Mouse (Mus musculus) liver (tissue): ENCODE measurements at regions not wholly inside any gene's neighbourhood (a gene's known extent, or its start where the extent isn't known, plus 50 kb on each side); places are given as distances from the start of the nearest gene placed in this dataset.

Source experiments
- DNase-seq: peaks from one replicate; pipeline ENCODE4 v3.0.0-alpha.2; 2020; ENCODE audit warnings: mixed read lengths

DNA sequence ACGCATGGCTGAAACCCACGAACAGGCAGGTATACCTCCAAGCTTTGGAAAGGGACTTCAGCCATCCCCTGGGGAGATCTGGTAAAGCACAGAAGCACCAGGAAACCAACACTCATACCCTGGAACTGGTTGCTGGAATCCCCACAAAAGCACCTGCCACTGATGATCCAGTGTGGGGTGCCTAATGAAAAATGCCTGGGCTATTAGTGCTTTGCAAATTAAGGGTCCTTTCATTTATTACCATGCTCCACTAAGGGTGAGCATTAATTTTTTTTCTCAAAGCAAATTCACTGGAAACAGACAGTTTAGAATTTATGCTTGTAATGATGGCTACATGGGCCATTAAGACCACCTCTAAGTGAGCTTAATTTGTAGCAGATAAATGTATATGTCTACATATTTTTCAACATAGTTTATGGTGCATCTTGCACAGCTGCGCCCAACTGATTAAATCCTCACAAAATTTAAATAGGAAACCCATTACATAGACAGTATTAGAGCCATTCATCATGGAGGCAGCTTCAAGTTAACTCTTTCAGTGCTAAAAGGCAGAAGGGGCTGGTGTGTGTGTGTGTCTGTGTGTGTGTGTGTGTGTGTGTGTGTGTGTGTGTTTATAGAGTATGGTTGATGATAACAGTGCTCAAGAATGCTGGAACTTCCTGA lies 201.8 kb downstream of the Cbln1 start:
- DNase-seq: no peak

DNA sequence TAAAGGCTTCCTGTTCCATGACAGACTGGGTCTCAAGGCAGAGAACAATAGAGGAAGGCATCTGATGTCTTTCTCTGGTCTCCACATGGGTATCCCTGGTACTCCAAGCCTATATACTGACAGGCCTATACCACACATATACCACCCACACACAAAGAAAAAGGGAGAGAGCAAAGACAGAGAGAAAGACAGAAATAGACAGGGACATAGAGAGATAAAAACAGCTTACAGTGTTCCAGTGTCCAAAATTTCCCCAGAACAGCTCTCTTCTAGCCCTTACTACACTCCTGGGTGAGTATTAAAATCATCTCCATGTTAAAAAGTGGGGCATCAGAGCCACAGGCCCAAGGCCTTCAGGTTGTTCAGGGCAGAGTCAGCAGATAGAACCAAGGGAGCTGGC lies 204.2 kb downstream of the Cbln1 start:
- DNase-seq: no peak

DNA sequence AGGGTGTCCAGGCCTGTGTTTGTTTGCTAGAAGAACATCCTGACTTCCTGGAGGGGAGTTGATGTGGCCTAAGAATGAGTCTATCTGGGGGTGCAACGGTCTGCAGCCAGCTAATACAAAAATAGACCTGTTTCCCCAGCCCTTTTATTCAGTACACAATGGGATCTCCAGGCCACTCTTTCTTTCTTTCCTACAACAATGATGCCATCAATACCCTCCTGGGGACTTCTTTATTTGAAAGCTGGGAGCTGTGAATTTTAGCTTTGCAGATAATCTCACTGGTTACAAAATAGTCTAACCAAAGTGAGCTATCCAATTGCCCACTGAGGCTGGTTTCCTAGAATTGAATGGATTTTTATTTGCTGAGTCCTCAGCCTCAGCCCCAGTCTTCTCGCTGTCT lies 207.4 kb downstream of the Cbln1 start:
- DNase-seq: no peak

DNA sequence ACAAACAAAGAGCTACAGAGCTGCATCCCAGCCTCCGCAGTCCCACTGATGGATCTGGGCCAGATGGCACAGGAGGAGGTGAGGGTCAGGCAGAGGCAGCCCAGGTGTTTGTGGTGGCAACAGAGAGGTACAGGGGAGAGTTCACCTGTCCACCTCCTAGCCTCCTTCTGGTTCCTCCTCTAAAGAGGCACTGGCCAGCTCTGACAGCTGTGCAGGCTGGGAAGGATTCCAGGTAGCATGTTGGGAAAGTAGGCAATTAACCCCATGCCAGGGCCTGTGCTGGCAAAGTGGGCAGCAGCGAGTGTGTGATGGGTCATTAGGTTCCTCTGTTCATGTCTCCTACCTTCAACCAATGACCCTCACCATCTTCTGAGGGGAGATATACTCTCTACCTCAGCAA lies 212.1 kb downstream of the Cbln1 start:
- DNase-seq: no peak

DNA sequence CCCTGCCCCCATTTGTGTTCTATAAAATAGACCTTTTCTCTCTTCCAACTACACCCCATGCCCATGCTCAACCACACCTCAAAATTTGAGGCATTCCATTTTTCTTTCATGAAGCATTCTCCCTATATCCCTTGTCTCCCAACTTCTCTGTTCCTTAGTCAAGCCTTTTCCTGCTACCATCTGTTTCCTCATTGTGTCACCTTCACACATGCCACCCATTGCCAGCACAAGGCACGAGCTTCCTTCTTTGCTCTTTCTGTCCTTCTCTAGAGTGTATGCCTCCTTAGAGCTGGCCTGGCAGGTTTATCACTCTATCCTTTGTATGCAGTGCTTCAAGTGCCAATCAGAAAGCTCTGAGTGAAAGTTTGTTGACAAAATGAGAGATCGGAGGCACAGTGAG lies 229.7 kb downstream of the Cbln1 start:
- DNase-seq: no peak

DNA sequence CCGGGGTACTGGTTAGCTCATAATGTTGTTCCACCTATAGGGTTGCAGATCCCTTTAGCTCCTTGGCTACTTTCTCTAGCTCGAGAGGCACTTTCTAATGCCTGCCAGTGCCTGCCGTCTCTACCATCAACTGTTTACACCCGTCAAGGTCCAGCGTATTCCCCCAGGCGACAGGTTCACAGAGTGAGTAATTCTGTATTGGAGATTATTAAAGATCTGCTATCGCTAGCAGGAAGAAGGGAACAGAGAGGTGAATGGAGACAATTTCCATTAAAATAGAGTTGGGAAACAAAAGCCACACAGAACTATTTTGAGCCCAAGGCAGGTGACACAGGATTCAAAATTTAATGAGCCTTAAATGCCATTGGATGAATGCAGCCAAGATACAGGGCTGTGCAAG lies 235.2 kb downstream of the Cbln1 start:
- no peak for DNase-seq

DNA sequence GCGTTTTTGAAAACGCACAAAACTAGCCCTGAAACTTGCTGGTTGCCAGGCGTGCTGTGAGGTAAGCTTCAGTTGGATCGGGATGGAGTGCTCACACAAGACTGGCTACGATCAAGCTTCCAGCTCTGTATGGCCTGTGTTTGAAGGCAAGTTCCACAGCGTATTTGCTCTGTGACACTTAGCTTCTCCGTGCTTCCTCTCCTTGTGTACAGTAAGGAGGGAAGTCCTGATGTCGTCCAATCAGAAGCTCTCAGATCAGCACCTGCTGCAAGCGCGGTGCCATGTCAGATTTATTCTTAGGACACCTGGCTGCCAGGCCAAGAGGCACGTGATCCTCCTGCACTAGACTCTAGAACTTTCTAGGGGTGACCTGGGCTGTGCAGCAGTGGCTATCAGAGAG lies 236.0 kb downstream of the Cbln1 start:
- no peak for DNase-seq

DNA sequence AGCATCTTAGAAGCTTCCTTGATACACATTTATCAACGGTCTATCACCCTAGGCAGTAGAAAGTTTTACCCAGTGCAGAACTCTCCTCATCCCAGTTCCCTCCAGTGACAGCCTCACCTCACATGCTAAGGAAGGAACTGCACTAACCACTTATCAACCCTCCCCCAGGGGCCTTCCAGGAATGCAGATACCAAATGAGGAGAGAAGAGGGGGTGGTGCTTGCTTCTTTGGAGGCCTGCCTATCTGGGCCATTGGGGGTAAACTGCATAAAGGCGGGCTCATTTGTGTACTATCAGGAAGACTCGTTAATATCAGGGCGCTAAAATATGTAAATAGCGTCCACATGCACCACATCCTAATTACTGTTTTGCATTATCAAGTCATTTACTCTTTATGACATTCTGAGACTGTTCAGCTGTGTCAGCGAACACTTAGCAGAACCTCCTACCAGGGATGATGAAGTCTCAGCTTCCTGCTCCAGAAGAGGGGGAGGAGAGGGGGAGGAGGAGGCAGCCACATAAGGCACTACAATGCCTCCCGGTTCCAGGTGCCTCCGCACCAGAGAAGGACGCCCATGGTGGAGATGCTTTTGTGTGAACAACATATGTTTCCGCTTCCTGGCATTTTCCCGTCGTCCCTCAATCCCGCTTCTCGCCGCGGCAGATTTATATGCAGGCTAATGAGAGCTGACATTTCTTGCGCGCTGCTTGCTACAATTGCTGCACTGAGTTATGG lies 236.9 kb downstream of the Cbln1 start:
- no peak for DNase-seq

DNA sequence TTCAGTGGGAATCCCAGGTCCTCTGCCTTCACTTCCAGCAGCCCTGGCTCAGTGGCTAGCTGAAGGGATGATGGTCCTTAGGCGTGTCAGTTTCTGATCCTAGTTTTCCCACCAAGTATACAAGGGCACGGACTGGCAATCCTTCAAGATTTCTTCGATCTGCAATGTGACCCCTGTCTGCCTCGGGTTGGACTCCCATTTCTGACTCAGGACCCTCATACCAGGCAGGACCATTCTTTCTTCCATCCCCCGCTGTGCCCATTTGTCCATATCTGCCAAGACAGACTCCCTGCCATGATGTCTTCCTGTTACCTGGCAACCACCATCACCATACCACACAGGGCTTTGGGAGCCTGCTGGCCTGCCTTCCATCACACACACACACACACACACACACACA lies 238.1 kb downstream of the Cbln1 start:
- no peak for DNase-seq

DNA sequence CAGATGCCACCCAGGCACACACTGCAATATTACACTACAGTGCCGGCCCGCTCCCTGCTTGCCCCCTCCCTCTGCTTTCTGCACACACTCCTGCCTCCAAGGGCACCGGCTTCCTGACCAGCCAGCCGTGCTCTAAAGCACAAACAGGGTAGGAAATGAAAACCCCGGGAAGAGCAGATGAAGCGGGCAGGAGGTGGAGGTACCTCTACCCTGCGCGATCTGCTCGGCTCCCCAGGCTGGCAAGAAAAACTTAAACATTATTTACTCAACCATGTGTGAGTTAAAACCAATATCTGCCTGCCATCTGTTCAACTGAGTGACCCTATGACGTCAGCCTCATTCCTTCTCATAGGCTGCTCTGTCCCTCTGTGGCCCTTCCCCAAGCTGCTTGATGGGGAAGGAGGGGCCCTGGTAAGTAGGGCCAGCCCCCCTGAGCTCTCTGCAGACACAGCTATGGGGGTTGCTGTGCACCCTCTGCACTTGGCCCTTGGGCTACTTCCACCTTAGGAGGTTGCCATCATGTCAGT lies 238.5 kb downstream of the Cbln1 start:
- DNase-seq: no peak

DNA sequence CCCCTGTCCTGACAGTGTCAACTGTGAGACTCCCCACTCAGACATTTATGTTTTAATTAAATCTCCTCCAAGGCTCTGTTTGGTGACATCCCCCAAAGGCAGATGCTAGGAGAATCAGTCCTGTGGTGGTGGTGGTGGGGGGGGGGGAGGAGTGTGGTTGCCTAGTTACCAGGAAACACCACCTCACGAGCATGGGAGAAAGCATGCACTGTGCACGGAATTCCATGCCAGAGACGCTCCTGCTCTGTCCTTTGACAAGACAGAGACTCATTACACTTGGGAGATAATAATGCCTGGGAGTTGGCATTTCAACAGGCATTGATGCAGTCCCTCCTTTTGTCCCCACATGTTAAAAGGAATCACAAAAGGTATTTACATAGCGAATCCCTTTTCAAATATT lies 240.6 kb downstream of the Cbln1 start:
- DNase-seq: no peak

DNA sequence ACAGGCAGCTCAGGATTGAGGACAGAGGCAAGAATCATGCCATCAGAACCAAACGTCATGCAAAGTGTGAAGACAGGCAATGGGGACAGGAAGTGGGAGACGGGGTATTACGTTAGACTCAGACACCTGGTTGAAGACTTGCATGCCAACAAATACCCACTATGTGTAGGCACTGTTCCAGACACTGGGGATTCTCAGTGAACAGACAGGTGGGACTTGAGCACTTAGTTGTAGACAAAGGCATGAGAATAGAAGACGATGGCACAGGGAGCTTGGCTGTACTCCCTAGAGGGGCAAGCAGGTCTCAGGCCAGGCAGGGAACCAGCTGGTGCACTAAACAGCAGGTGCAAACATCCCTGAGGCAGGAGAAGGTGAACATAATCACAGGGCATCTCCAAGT lies 242.3 kb downstream of the Cbln1 start:
- DNase-seq: no peak

DNA sequence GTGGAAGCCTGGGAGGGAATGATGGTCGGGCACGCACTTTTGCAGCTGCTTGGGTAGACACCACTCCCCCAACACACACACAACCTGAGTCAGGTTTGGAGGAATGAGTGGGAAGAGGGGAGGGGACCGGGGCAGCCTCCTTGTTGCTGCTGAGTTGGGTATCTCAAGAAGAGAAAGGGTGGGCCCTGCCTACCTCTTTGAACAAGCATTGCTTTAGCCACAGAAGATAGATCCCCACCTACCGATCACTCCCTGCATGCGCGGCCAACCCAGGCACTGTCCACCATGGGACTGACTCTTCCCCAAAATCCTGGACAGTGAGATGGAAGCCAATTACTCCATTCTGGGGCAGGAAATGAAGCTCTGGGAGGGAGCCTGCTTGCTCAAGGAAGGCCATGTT lies 243.2 kb downstream of the Cbln1 start:
- DNase-seq: no peak

DNA sequence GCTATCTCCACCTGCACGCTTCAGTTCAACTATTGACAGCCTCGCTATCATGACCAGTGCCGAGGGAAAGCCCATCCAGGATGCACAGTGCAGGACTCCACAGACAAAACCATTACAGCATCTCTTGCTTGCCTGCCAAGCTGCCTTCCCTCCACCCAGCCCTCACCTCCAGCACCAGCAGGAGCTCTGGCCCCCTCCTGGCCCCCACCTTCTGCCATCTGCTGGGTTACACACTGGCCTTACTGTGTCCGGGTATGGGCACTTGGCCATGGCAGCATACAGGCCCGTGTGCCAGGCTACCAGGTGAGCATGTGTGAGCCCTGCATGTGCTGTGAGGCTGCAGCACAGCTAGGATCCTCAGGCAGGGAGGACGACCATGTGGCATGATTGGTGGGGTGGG lies 243.6 kb downstream of the Cbln1 start:
- no peak for DNase-seq

DNA sequence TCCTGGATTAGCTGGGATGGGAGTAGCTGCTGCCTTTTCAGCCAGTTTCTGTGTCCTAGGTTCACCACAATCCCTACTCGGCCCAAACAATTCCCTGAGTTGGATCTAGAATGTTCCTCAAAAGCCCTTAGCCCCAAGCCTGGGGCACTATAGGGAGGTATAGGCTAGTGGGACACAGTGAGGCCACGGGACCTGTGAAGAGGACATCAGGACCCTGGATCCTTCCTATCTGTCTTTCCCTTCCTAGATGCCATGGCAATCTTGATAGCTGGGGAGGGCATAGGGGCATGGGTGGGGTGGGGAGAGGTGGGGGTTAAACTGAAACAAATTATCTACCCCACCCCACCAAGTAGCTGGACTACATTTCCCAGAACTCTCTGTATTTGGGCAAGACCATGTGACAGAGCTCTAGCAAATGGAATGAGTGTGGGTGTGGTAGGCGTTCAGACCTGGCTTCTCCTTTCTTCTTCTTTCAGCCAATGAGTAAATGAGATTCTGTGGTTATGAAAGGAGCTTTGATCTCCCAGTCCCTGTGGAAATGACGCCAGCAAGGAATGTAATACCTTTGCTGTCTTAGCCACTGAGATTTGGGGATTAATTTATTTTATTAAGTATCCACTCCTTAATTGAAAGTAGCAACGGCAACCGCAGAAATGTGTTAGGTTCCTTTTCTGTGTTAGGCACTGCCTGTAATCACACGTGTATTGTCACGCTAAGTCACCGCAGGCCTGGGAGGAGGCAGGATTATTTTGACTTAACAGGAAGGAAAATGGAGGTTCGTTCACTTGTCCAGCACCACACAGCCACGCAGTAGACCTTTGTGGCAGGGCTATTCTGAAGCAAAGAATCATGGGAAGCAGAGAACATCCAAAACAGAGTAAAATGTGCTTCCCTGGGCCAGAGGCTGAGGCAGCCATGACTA lies 246.6 kb downstream of the Cbln1 start:
- no peak for DNase-seq

DNA sequence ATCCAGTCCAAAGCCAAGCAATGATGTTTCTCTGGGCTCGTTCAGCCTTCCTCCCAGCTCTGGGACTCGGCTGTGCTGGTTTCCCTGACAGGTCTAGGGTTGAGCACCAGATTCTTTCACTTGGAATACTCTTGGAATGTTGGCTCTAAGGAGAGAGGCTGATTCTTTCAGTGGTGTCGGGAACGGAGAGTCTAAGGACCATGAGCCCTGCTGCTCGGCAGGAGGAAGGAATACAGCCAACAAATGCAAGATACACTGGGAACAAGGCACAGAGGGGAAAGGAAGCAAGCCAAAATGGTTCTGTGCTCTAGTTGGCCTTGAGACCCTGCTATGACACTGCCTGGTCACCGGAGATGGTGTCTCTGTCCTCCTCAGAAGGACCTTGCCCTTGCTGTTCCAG lies 251.8 kb downstream of the Cbln1 start:
- DNase-seq: no peak

DNA sequence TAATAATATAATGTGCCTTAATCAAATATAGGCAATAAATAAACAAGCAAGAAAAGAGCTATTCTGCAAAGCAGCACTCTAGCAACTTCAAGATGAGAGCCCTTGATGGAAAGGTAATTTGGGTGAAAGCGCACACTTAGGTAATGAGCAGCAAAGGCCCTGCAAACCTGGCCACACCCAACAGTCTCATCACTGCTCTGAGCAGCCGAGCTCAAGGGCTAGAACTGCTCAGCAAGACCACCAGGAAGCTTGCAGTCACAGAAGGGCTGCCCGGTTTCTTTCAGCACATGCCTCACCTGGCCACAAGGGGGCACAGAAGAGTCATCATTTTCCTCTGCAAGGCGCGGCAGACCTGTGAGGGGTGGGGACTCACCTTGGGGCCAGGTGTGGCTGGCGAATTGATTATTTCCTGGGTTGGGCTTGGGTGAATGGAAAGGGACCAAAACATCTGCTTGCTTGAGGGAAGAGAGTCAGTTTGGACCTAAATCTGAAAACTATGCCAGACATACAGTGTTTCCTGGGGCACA lies 253.4 kb downstream of the Cbln1 start:
- DNase-seq: no peak

DNA sequence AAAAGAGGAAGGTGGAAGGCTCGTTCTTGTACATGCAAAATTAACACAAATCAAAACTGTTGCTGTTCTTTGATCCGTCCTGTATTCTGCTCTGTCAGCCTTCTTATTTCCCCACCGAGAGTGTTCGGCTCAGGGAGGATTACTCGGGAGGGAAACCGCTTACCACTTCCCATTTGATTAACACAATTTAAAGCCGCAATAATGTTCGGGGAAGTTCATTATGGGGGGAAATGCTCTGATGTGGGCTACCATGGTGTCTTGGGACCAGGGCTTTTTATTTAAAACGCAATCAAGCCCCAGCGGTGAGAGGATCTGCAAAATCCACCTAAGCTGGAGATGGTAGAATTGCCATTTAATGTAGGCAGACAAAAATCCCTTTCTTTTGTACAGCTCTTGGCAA lies 257.4 kb downstream of the Cbln1 start:
- DNase-seq: no peak

DNA sequence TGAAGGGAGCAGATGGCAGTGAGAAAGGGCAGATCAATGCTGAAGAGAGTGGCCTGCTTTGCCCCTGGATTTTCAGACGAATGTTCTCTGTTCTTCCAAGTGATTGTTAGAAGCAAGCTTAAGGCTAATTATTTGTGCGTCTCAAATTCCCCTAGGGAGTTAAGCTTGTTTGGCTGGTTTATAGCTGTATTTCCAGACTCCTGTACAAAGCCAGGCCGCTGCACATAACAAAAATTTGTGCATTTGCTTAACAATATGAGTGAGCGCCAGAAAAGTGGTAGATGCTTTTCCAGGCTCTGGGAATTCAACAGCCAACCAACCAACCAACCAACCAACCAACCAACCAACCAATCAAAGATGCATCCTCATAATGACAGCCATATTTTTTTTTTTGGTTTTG lies 261.9 kb downstream of the Cbln1 start:
- DNase-seq: no peak

DNA sequence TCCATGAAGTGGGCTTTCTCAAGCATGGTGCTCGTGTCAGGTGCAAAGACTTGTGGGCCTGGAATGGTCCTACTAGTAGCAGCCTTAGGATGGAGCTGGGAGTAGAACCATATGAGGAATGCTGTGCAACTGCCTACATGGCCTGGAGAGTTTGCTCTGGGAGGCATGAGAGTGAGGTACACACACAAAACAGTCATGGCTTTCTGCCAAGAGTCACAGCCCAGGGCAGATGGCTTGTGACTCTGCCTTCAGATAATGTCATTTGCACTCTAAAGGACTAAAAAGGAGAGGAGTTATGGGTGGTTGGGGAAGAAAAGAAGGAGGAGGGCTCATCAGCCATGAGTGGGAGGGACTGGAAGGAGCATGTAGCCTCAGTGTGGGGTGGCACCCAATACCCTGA lies 263.1 kb downstream of the Cbln1 start:
- no peak for DNase-seq

DNA sequence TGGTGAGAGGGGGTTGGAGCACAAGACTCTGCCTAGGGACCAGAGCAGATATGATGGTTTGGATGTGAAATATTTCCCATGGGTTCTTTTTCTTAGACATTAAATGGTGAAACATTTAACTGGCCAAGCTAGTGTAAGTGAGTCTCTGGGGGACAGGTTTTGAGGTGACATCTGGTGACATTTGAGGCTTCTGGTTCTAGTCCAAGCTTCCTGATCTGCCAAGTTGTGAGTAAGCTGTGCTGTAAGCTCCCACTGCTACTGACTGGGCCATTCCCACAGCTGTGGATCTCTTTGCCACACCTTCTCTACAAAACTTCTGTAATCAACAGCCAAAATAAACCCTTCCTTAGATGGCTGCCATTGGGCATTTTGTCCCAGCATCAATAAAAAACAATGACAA lies 264.4 kb downstream of the Cbln1 start:
- no peak for DNase-seq

DNA sequence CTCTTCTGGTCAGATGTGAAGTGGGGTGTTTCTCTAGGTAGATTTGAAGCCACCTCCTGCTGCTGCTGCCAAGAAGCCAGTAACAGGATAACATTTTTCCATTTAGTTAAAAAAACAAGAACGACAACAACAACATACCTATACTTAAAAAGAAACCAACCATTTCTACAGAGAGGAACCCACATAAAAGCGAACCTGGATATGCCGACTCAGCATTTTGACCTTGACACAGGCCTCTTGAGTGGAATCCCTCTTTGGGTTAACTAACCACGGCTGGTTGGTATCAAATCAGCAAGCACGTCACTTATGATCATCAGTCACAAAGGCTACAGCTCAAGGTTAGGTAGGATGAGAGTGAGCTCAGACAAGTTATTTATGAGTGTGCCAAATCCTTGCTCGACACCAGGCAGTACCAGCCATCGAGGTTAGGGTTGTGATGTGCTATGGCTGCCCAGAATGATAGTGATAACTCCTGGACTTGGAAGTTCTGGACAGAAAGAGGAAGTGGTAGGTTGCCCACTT lies 269.7 kb downstream of the Cbln1 start:
- DNase-seq: no peak
